Mouse (Mus musculus): ENCODE results near the gene Lrrc17.

DNA sequence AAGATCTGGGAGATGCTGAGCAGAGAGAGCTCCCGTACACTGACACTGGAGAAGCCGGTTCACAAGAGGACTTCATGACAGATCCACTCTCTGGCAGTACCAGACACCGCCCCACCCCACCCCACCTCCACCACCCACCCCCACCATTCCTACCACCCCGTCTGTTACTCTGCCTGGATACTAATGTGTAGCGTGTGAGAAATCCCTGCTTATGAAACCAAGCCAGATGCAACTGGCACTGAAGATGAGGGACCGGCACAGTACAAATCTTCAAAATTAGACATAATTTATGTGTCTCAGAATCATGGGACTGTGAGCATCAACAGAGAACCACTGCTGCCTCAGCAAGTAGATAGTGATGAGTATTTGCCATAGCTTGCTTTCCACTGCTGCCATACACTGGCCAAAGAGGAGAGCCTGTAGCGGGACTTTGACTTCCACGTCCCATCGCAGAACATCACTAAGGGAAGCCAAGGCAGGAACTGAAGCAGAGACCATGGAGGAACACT lies 49.9 kb downstream of the Lrrc17 start:
- no peak for TF ChIP-seq CTCF (IDR thresholded peaks at IDR 0.05; ENCODE audit: low read depth, low read length)
- no peak for TF ChIP-seq GATA1 (IDR thresholded peaks at IDR 0.05; ENCODE audit: borderline replicate concordance, low read length)
- TF ChIP-seq GATA2 (IDR thresholded peaks at IDR 0.05; ENCODE audit: borderline replicate concordance, low read depth, low read length): no peak

Data from G1E (cell line).